Mouse (Mus musculus) small intestine, adult 2 months (tissue): ENCODE measurements around the gene Gm14327.
"Not testable (repeated sequence)": the region's sequence is repeated elsewhere in the genome, so short reads cannot be mapped to it uniquely, and the experiment has no call there.

Experiments used
- CTCF ChIP-seq: fragments of 200-500 bp; IDR thresholded peaks from 2 replicates; pipeline ENCODE4 v1.5.1; 2012; ENCODE audit warnings: low read depth, mild to moderate bottlenecking, control low read depth, inconsistent platforms, low read length, moderate library complexity, mixed read lengths; ENCODE audit not compliant: insufficient replicate concordance, insufficient read length; ENCODE audit errors: extremely low read depth
- POLR2A ChIP-seq: fragments of 200-500 bp; IDR thresholded peaks from 2 replicates; pipeline ENCODE4 v1.6.1; 2012; ENCODE audit warnings: low read depth, mild to moderate bottlenecking, control low read depth, inconsistent platforms, low read length, moderate library complexity

DNA sequence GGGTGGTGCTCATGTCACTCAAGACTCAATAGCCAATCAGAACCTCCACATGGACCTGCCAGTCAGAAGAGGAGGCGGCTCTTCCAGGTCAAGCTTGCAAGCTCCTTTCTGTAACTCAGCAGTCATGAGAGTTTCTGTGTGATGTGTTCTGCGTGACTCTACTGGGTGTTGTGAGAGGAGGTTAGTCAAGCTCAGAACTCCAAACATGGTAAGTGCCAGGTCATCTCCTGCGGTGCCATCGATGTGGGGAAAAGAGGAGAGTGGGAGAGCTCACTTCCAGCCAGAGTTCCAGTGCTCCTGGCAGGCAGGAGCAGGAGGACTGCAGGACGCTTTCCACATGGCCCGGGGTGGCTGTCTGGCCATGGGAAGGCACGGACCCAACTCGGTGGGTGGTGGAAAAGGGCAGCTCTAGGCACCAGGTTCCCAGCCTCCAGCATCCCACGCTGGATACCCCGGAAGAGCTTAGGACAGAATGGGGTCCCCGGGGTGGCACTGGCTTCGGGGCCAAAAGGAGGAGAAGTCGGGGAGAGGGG lies at the start of gene Gm14327:
- not testable (repeated sequence) for TF ChIP-seq CTCF, POLR2A
